ENCODE assay signal across 1 mouse cellular context in the genomic region with DNA sequence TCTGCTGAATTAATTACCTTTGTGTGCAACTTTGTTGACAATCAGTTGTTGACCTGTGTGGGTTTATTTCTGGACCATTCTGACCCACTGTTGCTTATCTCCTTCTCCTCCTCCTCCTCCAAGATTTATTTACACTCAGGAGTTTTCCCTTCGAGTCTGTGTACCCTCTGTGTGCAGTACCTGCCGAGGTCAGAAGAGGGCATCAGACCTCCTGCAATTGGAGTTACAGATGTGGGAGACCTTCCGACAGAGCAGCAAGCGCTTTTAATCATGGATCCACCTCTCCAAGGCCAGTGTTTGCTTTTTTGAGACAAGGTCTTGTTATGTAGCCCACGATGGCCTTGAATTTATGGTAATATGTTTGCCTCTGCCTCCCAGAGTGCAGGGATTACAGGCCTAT.
A peak's percentile ranks its signal among the peaks of the same experiment; 100 is the strongest.
TF ChIP-seq lines count a peak whose summit lies in the region.

No protein-coding gene starts in this region.

TF ChIP-seq in MEL, 35 proteins besides CTCF, POLR2A, EP300 and RAD21:
- TF ChIP-seq SMC3 (IDR thresholded peaks at IDR 0.05; ENCODE audit: low read depth, low read length) (peak; percentile 23; the same call in 1 of the 2 replicates), MAZ (IDR thresholded peaks at IDR 0.05; ENCODE audit: low read depth, low read length) (no peak), POLR2AphosphoS5 (IDR thresholded peaks at IDR 0.05; ENCODE audit: borderline replicate concordance, low read depth, low read length) (no peak), GATA1 (IDR thresholded peaks at IDR 0.05; ENCODE audit: low read depth, low read length) (no peak), USF2 (IDR thresholded peaks at IDR 0.05; ENCODE audit: borderline replicate concordance in 1 of 2, insufficient read depth in 1 of 2, low read depth in 1 of 2, low read length in 2 of 2) (no peak)
